Mouse (Mus musculus) ES-Bruce4 (cell line): ENCODE results near the gene Usp13. TPM values are rescaled to one million over a fixed set of nuclear protein-coding genes. Genes with fewer than 3 reads are reported as not detected.

Experiments used
- H3K27ac ChIP-seq: 2 replicates; pipeline ENCODE4 v1.5.1; 2012; ENCODE audit warnings: low read length, inconsistent platforms; ENCODE audit not compliant: insufficient read depth
- H3K27me3 ChIP-seq: 2 replicates; pipeline ENCODE4 v1.6.1; 2012; ENCODE audit warnings: mild to moderate bottlenecking, low read length, inconsistent platforms; ENCODE audit not compliant: control insufficient read depth, poor library complexity, insufficient read depth, severe bottlenecking
- H3K36me3 ChIP-seq: 2 replicates; pipeline ENCODE4 v1.6.1; 2012; ENCODE audit warnings: inconsistent platforms, mild to moderate bottlenecking, low read length, moderate library complexity; ENCODE audit not compliant: control insufficient read depth, poor library complexity, insufficient read depth, severe bottlenecking
- H3K4me1 ChIP-seq: one replicate; pipeline ENCODE4 v1.8.1; 2011; ENCODE audit warnings: low read length; ENCODE audit not compliant: control insufficient read depth, insufficient read depth
- H3K4me3 ChIP-seq: 2 replicates; pipeline ENCODE4 v1.5.1; 2011; ENCODE audit warnings: low read depth, mild to moderate bottlenecking, low read length
- H3K9ac ChIP-seq: 2 replicates; pipeline ENCODE4 v1.6.1; 2012; ENCODE audit warnings: low read depth, mild to moderate bottlenecking, inconsistent platforms; ENCODE audit not compliant: poor library complexity, severe bottlenecking
- H3K9me3 ChIP-seq: replicated peaks from 2 replicates; pipeline ENCODE4 v1.6.1; 2012; ENCODE audit warnings: mild to moderate bottlenecking, low read length, inconsistent platforms; ENCODE audit not compliant: control insufficient read depth, poor library complexity, insufficient read depth, severe bottlenecking
- CTCF ChIP-seq: IDR thresholded peaks from one replicate; pipeline ENCODE4 v1.8.1; 2011; ENCODE audit warnings: low read depth, low read length
- EP300 ChIP-seq: IDR thresholded peaks from 2 replicates; pipeline ENCODE4 v1.6.1; 2011; ENCODE audit warnings: low read depth, low read length; ENCODE audit not compliant: insufficient read depth
- POLR2A ChIP-seq: IDR thresholded peaks from one replicate; pipeline ENCODE4 v1.8.1; 2011; ENCODE audit warnings: low read length; ENCODE audit not compliant: insufficient read depth
- polyA plus RNA-seq: library from polyadenylated mRNA; stranded (reverse); fragments of >200 nt; gene quantifications from 2 replicates; pipeline ENCODE4 v1.2.4, GENCODE M21; 2011; ENCODE audit warnings: low read depth; ENCODE audit not compliant: missing spikeins, insufficient read depth, insufficient read length

The Usp13 gene
- polyA plus RNA-seq, 1 experiment: 4.0 TPM

DNA sequence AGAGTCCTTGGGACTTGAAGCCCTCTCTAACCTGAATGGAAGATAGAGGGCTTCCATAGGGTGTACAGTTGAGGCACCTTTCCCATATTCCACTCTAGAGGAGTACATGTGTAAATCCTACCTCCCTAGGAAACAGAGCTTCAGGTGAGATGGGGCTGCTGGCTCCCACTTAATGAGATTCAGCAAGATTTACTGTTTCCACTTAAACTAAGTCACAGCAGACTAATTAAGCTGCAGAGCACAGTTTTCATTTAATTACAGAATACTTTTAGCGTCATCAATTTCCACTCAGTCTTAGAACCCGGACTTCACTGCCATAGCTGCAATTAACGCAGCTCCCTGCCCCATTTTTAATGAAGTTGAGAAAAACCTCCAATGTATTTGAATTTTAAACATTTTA, 144.1 kb downstream of the Usp13 start:
- Histone ChIP-seq H3K9ac (no peak overlapping the region), H3K27me3 (no peaks in the 10 kb centered on the region; the same call in 1 of the 2 replicates)

DNA sequence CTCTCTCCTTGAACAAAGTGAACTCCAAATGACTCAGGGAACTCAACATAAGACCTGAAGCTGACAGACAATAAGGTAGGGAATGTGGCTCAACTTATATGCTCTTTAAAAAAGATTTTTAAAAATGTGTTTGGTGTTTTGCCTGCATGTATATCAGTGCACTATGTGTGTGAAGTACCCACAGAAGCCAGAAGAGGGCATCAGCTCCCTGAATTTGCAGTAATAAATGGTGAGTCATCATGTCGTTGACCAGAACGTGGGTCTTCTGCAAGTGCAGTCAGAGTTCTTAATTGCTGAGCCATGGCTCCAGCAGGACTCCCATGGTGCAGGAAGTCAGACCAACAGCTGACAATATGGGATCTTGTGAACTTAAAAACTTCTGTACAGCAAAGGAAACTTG, 148.2 kb downstream of the Usp13 start:
- no peaks in the 10 kb centered on the region for H3K9me3 ChIP-seq
- H3K36me3 ChIP-seq: no peaks in the 10 kb centered on the region
- TF ChIP-seq POLR2A (no peak), CTCF (peak; percentile 26)

More for the DNA sequence above, 144.1 kb downstream of the Usp13 start:
- no peaks in the 10 kb centered on the region for H3K9me3 ChIP-seq
- H3K4me3 ChIP-seq: no peak overlapping the region
- TF ChIP-seq POLR2A: no peak
- TF ChIP-seq CTCF: no peak
- no peak for TF ChIP-seq EP300
- H3K4me1 ChIP-seq: no peaks in the 10 kb centered on the region
- no peak overlapping the region for H3K27ac ChIP-seq
- H3K36me3 ChIP-seq: no peaks in the 10 kb centered on the region

DNA sequence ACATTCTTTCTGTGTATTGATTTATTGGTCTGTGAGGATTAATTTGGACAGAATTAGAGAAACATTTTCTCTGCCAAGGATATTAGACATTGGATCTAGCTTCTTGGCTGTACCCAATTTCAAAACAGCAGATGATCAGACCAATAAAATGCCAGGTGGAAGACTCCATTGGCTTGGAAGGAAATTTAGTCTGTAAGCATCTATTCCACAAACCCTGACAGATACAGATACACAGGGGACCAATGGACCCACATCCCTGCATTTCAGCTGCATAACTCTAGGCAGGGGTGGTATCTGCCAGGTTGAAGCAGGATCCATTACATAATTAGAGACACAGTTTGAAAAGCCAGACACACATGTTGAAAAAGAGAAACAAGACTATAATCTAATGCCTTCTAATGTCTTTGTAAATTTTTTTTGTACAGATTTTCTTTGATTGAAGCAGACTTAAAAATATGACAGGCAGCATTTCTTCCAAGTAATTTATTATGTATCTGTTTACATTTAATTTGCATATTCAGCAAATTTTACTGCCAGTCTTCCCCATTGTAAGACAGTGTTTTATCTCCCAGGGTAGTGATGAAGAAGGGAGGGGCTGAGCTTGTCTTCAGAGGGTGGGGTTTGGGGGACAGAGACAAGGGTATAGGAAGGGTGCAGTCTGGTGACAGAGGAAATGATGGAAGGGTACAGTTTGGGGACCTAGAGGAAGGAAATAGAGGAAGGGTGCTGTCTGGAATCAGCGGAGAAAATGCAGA, 151.5 kb downstream of the Usp13 start:
- Histone ChIP-seq H3K9me3 (no peaks in the 10 kb centered on the region), H3K9ac (no peak overlapping the region), H3K27me3 (no peaks in the 10 kb centered on the region), H3K4me3 (no peak overlapping the region), H3K4me1 (no peaks in the 10 kb centered on the region), H3K27ac (no peak overlapping the region), H3K36me3 (no peaks in the 10 kb centered on the region)
- TF ChIP-seq POLR2A (no peak), EP300 (no peak), CTCF (no peak)

More for the DNA sequence above, 148.2 kb downstream of the Usp13 start:
- H3K27ac ChIP-seq: no peak overlapping the region
- no peaks in the 10 kb centered on the region for H3K4me1 ChIP-seq
- no peak overlapping the region for H3K9ac ChIP-seq
- H3K4me3 ChIP-seq: no peak overlapping the region
- H3K27me3 ChIP-seq: no peaks in the 10 kb centered on the region; the same call in 1 of the 2 replicates

DNA sequence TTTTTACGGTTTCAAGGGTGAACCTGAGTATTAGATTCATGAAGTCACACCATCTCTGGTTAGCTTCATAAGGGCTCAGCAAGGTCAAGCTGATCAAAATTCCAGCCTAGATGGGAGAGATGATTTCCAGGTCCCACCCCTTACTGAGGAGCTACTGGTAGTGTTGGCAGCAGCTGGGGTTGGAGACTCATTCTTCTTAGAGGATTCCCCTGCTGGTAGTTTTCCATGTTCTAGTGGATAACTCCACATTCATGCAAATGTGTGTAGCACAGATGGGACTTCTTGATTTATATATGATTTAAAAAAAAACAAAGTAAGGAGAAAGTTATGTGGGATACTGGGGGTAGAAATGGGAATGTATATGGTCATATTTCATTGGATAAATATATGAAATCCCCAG, 152.9 kb downstream of the Usp13 start:
- Histone ChIP-seq H3K4me3 (no peak overlapping the region), H3K27me3 (no peaks in the 10 kb centered on the region), H3K36me3 (no peaks in the 10 kb centered on the region), H3K4me1 (no peaks in the 10 kb centered on the region), H3K9me3 (no peaks in the 10 kb centered on the region), H3K27ac (no peak overlapping the region), H3K9ac (no peak overlapping the region)
- TF ChIP-seq CTCF (no peak), POLR2A (no peak), EP300 (no peak)

DNA sequence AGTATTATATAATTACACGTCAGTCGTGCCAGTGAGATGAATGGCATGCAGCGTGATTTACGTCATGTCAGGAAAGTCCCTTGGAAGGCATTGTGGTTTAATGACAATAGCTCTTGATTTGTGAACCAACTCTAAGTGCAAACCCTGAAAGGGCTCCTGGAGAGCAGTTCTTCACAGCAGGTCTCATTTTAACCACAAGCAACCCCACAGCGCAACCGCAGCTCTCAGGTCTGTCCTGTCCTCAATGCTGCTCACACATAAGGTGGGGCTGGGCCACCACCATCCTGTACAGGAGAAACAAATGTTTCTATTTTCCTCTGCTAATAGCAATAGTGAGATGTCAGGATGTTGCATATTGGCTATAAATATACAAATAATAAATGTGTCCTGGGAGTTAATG, 161.9 kb downstream of the Usp13 start:
- H3K9ac ChIP-seq: no peak overlapping the region
- H3K4me3 ChIP-seq: no peak overlapping the region
- no peak overlapping the region for H3K27ac ChIP-seq
- H3K9me3 ChIP-seq: no peaks in the 10 kb centered on the region
- H3K36me3 ChIP-seq: no peaks in the 10 kb centered on the region
- TF ChIP-seq EP300 (no peak), CTCF (no peak), POLR2A (no peak)
- no peaks in the 10 kb centered on the region for H3K27me3 ChIP-seq
- H3K4me1 ChIP-seq: no peaks in the 10 kb centered on the region

DNA sequence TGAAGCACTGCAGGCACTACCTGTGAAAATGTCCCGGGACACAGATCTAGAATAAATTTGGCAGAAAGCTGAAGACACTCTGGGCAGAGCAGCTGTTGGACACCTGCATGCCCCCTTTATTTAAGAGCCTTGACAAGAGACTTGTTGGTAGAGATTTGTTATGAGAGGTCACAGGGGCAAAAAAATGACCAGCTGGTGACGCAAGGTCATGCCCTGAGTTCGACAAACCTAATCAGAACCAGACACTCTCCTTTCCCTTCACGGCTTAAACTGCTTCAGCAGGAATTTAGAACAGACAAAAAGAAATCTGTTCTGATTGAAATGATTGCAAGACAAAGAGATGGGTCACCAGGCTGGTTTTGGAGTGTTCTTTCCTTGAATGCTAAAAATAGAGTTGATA, 162.6 kb downstream of the Usp13 start:
- Histone ChIP-seq H3K36me3 (no peaks in the 10 kb centered on the region), H3K9ac (no peak overlapping the region), H3K9me3 (no peaks in the 10 kb centered on the region), H3K4me3 (no peak overlapping the region), H3K27ac (no peak overlapping the region), H3K4me1 (no peaks in the 10 kb centered on the region), H3K27me3 (no peaks in the 10 kb centered on the region)
- TF ChIP-seq EP300 (no peak), CTCF (no peak), POLR2A (no peak)
